Mouse (Mus musculus): Measurements from ENCODE around the gene Cox17.

Gene Cox17

DNA sequence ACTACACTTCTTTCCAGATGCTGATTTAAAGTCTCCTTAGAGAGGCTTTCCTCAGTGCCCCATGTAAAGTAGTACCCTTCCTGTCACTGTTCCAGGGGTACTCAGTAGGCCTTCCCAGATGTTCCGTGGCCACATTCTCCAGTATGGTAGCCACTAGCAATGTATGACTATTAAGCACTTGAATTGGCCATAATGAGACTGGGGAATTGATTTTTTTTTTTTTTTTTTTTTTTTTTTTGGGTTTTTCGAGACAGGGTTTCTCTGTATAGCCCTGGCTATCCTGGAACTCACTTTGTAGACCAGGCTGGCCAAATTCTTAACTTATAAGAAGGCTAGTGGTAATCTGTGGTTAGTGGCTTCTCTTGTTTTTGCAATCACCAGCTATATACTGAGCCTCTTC lies 3.1 kb downstream of the Cox17 start:
- DNase-seq (ENCODE audit: low read depth): no peak

DNA sequence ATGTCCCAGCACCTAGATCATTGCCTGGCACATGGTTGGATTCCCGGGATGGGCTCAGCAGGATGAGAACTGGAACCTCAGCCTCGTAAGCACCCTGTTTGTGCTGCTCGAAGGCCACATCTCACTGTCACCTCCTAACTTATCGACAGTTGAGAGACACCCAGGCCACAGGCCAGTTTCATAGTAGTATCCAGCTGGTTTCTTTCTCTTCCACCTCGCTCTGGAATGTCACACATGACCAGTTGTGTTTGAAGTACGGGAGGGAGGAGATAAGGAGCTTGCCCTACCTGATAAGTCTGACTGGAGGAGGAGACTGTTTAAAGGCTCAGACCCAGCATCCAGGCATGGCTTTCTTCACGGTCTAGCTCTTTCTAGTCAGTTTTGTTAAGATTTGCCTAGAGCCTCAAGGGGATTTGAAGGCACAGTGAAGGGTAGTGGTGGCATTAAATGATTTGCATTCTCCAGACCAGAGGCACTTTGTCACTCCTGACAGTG lies 3.6 kb downstream of the Cox17 start:
- no peak for DNase-seq (ENCODE audit: low read depth)

DNA sequence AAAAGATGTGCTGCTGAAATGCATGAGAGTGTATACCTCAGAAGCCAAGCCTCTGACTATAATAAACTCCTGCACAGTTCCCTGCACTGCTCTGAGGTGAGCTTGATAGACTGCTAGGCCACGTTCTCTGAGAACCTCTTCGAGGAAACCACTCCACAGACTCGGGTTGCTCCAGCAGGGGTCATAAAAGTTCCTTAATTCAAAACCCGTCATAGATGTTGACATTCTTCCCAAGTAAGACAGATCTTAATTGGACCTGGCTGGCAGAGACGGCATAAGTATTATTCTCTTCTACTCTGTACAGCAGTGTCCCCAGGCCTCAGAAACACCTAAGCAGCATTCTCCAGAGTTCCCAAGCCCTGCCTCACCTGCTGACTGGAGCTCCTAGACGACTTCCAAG lies 4.1 kb downstream of the Cox17 start:
- no peak for DNase-seq (ENCODE audit: low read depth)

DNA sequence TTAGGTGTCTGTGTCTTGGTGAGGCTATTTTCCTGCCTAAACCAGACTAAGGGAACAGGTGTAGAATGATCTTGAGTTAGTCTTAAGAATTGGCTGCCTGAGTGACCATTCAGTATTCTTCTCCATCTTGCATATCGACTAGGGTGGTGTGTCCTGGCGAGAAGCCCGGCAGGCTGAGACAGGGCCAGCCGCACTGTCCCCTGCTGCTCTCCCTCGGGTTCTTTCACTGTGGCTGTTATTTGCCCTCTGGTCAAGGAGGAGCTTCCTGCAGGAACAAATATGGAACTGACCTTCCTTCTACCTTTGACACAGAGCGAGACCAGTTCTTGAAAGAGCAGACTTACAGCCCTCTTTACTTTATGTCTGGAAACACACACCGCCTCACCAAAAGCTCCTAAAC lies 5.2 kb downstream of the Cox17 start:
- no peak for DNase-seq (ENCODE audit: low read depth)

DNA sequence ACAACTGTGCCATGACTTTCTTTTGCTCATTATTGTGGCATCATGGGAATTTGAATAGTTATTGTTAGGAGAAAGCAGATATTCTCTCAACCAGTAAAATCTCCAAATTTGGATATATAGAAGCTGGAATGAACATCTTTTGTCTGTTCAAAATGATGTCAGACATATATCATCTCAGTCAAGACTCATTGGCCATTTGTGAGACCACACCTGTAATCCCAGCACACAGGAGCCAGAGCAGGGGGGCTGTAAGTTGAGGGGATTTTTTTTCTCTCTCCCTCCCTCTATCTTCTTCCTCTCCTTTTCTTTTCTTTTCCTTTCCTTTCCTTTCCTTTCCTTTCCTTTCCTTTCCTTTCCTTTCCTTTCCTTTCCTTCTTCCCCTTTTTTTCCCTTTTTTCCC lies 6.1 kb downstream of the Cox17 start:
- no peak for DNase-seq (ENCODE audit: low read depth)

DNA sequence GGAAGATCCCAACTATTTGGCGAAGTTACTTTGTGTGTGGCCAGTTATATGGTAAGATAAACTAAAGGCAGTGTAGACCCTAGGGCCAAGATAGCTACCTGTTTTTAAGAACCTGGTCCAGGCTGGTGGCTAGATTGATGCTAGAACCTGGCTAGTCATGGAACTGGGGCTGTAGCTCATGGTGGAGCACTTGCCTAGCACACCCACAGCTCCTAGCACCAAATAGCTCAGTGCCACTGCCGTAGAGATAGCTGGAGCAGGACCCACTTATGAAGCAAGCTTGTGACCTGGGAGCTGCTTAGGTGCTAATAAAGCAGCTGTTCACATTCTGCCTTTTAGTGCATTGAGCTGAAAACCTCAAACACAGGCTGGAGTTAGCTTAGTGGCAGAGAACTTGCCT lies 6.9 kb downstream of the Cox17 start:
- DNase-seq (ENCODE audit: low read depth): no peak

DNA sequence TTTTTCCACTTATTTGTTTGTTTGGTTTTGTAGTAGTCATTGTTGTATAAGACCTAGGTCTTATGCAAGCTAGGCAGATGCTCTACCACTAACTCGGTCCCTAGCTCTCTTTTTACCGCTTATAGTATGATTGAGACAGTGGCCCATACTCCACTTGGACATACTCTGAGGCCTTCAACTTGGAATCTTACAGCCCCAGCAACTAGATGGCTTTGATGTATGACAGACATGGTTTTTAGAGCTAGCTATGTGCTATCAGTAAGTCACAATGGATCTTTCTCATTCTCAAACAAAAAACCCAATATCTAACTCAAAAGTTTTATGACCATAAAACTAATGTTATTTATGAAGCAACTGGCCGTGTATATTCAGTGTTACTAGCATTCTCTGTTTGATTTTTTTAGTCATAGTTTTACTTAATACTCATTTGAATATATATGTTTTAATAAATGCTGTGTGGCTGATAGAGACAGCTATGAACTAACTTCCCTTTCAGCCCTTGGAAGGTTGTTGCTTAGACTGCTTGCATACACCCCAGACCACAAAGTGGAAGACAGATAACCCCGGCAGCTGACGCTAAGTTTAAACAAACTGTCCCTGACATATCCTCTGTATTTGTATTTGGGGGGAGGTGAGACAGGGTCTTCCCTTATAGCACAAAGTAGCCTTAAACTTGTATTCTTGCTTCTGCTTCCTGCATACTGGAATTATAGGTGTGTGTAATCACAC lies 7.6 kb downstream of the Cox17 start:
- no peak for DNase-seq (ENCODE audit: low read depth)

DNA sequence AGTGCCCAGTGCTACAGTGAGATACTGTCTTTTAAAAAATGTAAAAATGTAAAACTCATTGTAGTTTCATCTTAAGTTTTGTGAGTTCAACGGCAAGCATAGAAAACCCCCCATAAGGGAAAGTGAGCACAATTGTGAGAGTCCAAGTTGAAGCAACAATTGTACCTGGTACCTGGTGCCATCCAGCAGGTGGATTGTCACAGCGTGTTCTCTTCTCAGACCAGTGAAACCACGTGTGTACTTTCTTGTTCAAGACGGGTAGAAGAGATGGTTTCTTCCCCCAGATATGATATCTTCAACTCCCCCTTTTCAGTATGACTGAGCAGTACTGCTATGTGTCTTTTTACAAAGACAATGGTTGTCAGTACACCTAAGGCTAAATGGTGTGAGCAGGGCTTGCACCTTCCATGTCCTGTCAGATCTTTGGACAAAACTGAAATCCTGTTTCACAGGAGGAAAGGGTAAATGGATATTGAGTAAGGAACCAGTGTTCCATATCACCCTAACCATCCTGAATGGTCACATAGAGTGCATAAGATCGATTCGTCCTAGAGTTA lies 11.5 kb downstream of the Cox17 start:
- no peak for DNase-seq (ENCODE audit: low read depth)

DNA sequence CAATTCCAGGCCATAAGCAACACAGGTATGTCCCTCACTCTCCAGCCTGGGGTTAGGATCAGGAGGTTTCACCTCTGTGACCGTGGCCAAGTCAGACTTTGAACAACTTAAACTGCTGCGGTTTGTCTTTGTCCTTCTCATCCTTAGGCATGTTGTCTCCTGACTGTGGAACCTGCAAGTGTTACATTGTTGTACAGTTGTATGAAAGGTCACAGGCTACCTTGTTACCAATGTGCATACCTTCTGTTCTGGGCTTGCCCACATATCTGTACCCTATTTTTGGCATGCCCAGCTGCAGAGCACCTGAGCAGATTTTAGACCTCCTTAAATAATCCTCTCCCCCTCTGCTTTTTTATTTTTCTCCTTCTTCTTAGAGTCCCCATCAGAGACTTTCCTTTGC lies 12.4 kb downstream of the Cox17 start:
- DNase-seq (ENCODE audit: low read depth): no peak

DNA sequence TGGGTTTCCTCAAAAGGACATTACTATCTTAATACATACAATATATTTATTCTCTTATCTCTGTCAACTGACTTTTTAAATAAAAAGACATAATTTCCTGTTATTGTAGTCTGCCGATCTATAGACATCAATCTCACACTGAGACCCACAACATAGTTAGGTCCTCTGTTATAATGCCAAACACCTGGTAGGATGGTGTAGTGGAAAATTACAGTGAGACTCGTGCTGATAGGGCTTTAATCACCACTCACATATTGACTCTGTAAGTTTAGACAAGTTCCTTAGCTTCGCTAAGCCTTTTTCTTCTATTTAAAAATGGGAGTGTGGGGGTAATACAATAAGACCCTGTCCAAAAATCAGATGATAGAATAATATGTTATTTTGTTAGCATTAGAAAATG lies 13.1 kb downstream of the Cox17 start:
- no peak for DNase-seq (ENCODE audit: low read depth)

DNA sequence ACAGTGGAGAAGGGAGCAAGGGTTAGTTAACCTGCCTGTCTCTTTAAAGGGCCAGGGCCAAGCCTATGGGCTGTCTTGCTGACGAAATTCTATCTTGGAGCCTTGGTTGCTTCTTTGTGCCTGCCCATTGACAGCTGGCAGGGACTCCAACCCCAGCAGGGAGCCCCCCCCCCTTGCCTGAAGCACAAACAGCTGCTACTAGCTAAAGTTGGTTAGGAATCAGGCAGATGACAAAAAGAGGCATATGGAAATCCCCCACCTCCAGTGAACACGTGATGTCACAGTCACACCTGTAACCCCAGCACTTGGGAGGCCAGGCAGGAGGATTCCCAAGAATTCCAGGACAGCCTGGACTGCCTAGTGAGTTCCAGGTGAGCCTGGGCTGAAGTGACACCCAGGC lies 13.5 kb downstream of the Cox17 start:
- DNase-seq (ENCODE audit: low read depth): no peak

DNA sequence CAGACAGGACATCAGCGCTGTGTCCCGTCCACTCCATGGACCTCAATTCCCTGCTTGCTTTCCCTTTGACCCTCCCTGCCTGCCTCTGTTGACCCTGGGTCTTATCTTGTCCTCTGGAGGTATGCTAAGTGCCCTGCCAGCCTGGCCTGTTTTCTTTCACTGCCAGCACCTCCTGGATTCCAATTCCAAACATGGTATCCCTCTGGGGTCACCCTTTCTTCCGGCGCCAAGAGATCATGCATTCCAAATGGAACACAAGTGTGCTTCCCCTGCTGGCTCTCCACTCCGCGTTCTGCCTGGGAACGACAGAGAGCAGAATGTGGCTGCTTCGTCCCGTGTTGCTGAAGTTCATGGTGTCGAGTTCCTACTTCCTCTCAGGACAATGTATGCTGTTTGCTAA lies 15.1 kb downstream of the Cox17 start, which contains the start of gene Popdc2:
TSS of gene Popdc2 (plus strand) at position 277 of the 400 bp plus-strand sequence.
- DNase-seq (ENCODE audit: low read depth): no peak

DNA sequence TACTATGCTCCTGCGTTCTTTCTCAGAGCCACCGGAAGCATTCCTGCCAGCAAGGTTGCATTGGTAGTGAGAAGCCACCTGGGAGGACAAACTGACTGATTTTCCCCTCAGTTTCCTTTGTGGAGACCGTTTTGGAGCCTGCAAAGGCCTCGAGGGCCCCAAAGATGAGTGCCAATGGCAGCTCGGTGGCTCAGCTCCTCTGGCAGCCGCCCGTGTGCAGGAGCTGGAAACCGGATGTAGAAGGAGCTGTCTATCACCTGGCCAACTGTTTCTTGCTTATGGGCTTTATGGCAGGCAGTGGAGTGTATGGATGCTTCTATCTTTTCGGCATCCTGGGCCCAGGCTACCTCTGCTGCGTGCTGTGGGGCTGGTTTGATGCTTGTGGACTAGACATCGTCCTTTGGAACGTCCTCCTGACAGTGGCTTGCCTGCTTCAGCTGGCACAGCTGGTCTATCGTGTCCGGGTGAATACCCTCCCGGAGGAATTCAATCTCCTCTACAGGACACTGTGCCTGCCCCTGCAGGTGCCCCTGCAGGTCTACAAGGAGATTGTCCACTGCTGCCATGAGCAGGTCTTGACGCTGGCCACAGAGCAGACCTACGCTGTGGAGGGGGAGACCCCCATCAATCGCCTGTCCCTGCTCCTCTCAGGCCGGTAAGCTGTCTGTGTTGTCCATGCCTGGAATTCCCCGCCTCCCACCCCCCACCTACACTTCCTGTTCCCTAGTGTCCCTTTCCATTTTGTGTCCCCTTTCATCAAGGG lies 15.9 kb downstream of the Cox17 start:
- DNase-seq (ENCODE audit: low read depth): no peak

DNA sequence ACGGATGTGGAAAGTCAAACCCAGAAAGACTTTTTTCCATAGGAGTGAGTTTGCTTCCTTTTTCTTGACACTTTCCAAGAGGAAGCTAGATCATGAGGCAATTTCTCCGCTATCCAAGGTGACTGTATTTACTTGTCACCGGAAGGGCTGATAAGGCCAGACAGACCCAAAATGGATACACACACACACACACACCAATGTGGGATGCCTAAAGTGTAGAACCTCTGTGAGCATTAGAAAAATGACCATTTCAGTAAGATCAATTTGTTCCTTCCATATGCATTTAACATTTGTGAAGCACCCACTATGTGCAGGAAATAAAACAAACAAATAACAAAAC lies 16.4 kb downstream of the Cox17 start:
- no peak for DNase-seq (ENCODE audit: low read depth)

DNA sequence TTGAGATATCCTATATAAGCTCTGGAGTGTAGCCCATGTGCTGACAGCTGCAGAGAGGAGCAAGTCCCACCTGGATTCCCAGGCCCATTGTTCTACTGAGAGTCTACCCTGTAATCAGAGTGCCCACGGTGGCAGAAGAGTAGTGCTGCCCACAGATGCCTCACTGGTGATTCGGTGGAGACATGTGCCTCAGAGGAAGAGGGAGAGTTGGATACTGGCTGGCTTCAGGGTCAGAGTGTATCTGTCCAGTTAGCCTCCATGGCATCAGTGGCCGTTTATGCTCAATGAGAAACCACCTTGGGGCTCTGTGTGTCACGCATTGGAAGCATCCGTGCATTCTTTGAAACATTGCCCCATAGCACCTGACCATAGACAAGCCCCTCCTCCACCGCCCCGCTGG lies 16.9 kb downstream of the Cox17 start:
- DNase-seq (ENCODE audit: low read depth): no peak

DNA sequence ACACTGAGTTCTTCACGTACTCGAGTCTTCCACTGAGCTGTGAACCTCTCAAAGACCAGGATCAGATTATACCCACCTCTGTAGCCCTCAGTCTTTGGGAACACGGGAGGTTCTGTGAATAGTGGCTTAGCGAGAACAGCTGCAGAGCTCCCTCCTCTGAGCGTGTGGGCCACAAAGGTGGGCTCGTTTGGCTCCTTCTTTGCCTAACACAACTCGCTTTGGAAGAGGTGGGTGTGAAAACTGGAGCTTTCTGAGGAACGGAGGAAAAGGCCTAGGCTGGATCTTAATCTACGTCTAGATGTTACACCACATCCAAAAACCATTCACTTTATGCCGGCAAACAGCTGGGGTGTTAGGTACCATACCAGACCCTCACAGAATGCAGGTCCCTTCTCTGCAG lies 18.6 kb downstream of the Cox17 start:
- DNase-seq (ENCODE audit: low read depth): no peak

DNA sequence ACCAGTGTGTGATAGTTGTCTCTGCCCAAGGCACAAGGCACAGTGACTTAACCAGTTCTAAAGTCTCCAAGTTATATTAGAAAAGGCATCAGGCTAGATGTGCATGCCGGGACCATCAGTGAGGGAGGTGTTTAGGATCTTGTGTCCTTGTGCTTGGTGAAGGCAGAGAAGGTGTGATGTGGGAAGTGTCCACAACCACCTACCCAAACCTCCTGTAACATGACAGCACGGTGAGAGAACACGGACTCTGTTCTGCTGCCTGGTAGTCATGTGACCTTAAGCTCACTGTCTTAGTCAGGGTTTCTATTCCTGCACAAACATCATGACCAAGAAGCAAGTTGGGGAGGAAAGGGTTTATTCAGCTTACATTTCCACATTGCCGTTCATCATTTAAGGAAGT lies 19.4 kb downstream of the Cox17 start:
- DNase-seq (ENCODE audit: low read depth): no peak

DNA sequence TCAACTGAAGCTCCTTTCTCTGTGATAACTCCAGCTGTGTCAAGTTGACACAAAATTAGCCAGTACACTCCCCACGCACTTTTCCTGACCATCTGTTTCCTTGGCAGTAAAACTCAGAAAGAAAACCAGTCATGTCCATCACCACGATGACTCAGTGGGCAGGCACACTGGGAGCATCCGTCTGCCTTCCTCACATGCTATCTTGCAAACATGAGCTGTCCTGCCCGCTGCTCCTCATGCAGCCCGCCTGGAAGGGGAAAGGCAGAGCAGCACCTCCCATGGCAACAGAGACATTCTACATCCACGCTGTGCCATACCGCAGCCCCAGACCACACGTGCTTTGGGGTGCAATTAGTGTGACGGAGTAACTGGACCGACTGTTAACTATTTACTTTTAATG lies 21.5 kb downstream of the Cox17 start:
- no peak for DNase-seq (ENCODE audit: low read depth)

DNA sequence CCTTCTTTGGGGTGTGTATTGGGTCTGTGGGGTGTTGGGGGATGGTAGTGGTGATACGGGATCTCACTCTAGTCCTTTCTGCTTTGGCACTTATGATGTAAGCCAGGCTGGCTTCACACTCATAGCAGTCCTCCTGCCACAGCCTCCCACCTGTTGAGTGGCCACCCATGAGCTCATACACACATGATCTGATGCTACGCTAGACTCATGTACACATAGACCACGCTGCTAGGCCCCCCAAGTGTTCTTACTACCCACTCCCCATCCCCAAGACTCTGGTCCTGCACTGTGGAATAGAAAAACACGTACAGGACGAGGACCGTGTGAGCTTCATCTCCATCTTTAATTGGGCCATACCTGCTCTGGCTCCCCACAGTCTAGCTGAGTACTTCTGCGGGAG lies 22.2 kb downstream of the Cox17 start:
- no peak for DNase-seq (ENCODE audit: low read depth)

DNA sequence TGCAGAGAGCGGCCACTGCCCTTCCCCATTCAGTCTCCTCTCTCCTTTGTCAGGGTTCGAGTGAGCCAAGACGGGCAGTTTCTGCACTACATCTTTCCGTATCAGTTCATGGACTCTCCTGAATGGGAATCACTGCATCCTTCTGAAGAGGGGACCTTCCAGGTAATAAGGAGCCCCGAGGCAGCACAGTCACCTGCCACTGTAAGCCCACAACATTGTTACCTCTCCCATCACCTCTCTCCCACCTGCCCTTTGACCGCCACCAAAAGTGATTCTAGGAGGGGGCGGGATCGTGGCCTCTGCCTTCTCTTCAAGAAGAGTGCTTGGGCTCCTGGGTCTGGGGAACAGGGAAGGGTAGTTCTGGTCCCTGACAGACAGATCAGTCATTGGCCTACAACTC lies 22.6 kb downstream of the Cox17 start:
- no peak for DNase-seq (ENCODE audit: low read depth)

DNA sequence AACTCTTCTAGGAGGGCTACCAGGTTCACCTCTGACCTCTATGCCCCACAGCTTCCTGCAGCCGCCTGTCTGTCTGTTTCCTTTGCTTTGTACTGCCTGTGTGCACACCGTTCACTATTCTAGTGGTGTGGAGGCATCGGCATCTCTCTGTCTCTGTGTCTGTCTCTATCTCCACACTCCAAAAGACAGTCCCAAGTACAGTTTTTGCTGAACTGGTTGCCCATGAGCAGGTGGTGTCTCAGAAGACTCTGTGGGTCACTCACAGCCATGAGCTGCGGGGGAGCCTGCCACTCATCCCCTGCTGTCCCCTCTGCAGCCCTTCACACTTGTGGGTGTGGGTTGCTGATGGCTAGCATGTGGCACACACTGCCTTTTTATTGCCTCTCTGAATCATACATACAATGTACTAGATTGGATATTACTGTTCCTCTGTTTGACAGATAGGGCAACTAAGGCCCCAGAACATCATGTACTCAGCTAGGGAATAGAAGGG lies 23.2 kb downstream of the Cox17 start:
- no peak for DNase-seq (ENCODE audit: low read depth)

DNA sequence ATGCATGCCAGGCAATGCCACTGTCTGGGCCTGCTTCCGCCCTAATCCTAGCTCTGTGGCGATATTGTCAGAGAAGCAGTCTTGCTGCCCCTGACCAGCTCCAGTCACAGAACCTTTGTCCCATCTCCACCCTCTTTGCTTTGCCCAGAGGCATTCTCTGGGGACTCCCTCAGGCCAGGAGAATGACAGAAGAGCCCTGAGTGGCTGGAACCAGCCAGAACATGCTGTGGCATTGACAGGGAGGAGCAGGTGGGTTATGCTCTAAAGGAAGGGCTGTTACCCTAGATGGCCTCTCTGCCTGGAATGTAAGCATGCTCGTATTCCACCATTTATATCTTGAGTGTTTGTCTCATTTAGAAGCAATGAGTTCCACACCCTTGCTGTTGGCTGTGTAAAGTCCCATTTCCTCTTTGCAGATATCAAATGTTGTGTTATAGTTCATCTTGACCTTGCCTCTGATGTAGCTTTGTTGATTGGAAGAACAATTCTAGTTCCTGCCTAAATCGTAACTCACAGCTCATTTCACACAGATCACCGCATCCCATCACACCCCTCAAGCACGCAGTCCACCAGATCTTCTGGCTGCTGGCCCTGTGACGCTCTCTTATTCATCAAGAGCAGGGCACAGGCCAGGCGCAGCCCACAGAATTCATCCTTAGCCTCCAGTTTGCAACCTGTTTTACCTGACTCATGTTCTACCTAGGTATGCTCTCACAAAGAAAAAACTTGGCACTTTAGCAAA lies 24.0 kb downstream of the Cox17 start:
- no peak for DNase-seq (ENCODE audit: low read depth)

All from c-Kit-positive CD71-positive TER-119-negative erythroid progenitor cells, embryonic 14.5 days (primary cell).